Mouse (Mus musculus) forebrain, embryonic 11.5 days (tissue): Measurements from ENCODE around the gene Fndc10. TPM values are rescaled to one million over a fixed set of nuclear protein-coding genes. Genes with fewer than 3 reads are reported as not detected.
"Not testable (repeated sequence)": the region's sequence is repeated elsewhere in the genome, so short reads cannot be mapped to it uniquely, and the experiment has no call there.

Experiments used
- ATAC-seq: fragments of 200-750 bp; cut with Nextera tagmentation; replicated peaks from 2 replicates; pipeline ENCODE4 v1.8.0; 2017; ENCODE audit warnings: moderate TSS enrichment; ENCODE audit not compliant: low FRiP score
- DNase-seq: peaks from one replicate; pipeline ENCODE4 v3.0.0-alpha.2; 2017; ENCODE audit warnings: low spot score
- H3K27ac ChIP-seq: fragments of 300-500 bp; sonication (generic); 2 replicates; pipeline ENCODE4 v1.5.1; 2014; ENCODE audit warnings: low read depth, low read length
- H3K27me3 ChIP-seq: fragments of 300-500 bp; sonication (generic); 2 replicates; pipeline ENCODE4 v1.6.1; 2014; ENCODE audit warnings: mild to moderate bottlenecking, low read length, mixed read lengths; ENCODE audit not compliant: control insufficient read depth, insufficient read depth
- H3K36me3 ChIP-seq: fragments of 300-500 bp; sonication (generic); 2 replicates; pipeline ENCODE4 v1.6.1; 2014; ENCODE audit warnings: mild to moderate bottlenecking, low read length, moderate library complexity, mixed read lengths; ENCODE audit not compliant: control insufficient read depth, insufficient read depth
- H3K4me1 ChIP-seq: fragments of 300-500 bp; sonication (generic); replicated peaks from 2 replicates; pipeline ENCODE4 v1.6.1; 2014; ENCODE audit warnings: low read length, mixed read lengths; ENCODE audit not compliant: control insufficient read depth, insufficient read depth
- H3K4me2 ChIP-seq: fragments of 300-500 bp; sonication (generic); 2 replicates; pipeline ENCODE4 v1.6.1; 2014; ENCODE audit warnings: low read depth, mild to moderate bottlenecking, low read length, moderate library complexity, mixed read lengths; ENCODE audit not compliant: severe bottlenecking
- H3K4me3 ChIP-seq: fragments of 300-500 bp; sonication (generic); 2 replicates; pipeline ENCODE4 v1.5.1; 2014; ENCODE audit warnings: low read depth, low read length
- H3K9ac ChIP-seq: fragments of 300-500 bp; sonication (generic); 2 replicates; pipeline ENCODE4 v1.6.1; 2014; ENCODE audit warnings: low read length
- H3K9me3 ChIP-seq: fragments of 300-500 bp; sonication (generic); 2 replicates; pipeline ENCODE4 v1.6.1; 2016; ENCODE audit warnings: low read length, mixed read lengths; ENCODE audit not compliant: control insufficient read depth
- WGBS: fragments of 180-500 bp; shearing (Covaris S2); extraction: QIAGEN DNeasy Blood & Tissue Kit; methylation state at CpG from one replicate; pipeline ENCODE4 v1.1.7; 2014; 5-methylcytosine and 5-hydroxymethylcytosine counted together
- polyA plus RNA-seq: library from polyadenylated mRNA; unstranded; fragments of >200 nt; fragmentation: Nextera tagmentation; extraction: Ambion mirVana; gene quantifications from 2 replicates; pipeline ENCODE4 v1.2.1, GENCODE M21; 2014

Gene Fndc10
- polyA plus RNA-seq, 1 experiment from 2014 or later, result 2.3 TPM

DNA sequence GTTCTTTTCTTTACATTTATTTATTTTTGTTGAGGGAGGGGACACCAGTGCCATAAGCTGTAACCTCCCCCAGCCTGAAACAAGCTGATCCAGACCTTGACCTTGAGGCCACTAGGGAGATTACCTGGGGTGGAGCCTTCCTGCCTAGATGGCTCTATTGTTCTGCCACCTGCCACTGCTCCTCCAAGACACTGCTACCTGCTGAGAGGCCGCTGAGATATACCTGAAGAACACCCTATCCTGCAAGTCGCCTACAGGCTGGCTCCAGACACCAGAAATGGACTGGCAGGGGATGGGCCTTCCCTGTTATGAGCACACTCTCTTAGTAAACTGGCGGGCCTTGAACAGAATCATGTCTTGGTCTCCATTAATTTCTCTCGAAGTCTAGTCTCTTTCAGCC lies 23.9 kb upstream of the Fndc10 start:
- not testable (repeated sequence) for H3K4me1 ChIP-seq, DNase-seq, H3K9me3 ChIP-seq, H3K27me3 ChIP-seq, H3K27ac ChIP-seq, H3K9ac ChIP-seq, H3K4me2 ChIP-seq, H3K36me3 ChIP-seq, ATAC-seq, H3K4me3 ChIP-seq
- 59% methylated on average over 4 of the region's 4 CpGs for WGBS

DNA sequence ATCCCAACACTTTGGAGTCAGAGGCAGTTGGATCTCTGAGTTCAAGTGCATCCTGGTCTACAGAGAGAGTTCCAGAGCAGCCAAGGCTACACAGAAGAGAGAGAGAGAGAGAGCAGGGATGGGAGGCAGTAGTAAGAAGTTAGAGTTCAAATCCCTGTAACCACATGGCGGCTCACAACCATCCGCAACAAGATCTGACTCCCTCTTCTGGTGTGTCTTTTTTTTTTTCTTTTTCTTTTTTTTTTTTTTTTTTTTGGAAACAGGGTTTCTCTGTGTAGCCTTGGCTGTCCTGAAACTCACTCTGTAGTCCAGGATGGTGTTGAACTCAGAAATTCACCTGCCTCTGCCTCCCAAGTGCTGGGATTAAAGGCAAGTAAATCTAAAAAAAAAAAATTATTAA lies 22.1 kb upstream of the Fndc10 start:
- Histone ChIP-seq H3K9ac (no peak overlapping the region), H3K27ac (no peak overlapping the region), H3K27me3 (no peaks in the 10 kb centered on the region), H3K4me1 (no peaks in the 10 kb centered on the region; the same call in 1 of the 2 replicates), H3K36me3 (no peaks in the 10 kb centered on the region), H3K4me3 (no peak overlapping the region), H3K4me2 (no peak overlapping the region), H3K9me3 (no peaks in the 10 kb centered on the region)
- ATAC-seq (no peak), DNase-seq (no peak)
- WGBS, result 66% methylated on average over 2 of the region's 2 CpGs

DNA sequence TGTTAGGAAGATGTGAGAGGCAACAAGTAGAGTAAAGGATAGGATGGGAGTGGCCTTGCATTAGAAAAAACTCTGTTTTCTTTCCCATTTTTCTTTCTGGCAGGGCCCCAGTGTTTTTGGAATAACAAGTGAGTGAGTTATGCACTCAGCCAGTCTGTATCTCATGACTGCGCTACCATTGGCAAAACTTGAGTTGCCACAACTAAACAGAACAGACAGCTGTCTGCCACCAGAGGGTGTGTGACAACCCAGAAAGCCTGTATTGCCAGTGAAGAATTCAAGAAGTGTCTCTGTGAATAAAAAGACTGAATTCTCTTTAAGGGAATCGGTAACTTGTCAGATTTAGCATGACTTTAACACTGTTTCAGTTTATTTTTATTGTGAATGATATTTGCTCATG lies 18.2 kb upstream of the Fndc10 start:
- no peaks in the 10 kb centered on the region for H3K4me1 ChIP-seq
- no peak for ATAC-seq
- H3K36me3 ChIP-seq, result no peaks in the 10 kb centered on the region
- DNase-seq, result no peak
- H3K4me3 ChIP-seq, result no peak overlapping the region
- no peak overlapping the region for H3K27ac ChIP-seq
- H3K9me3 ChIP-seq, result no peaks in the 10 kb centered on the region
- 85% methylated on average over 2 of the region's 2 CpGs for WGBS
- no peak overlapping the region for H3K4me2 ChIP-seq
- H3K27me3 ChIP-seq, result no peaks in the 10 kb centered on the region
- H3K9ac ChIP-seq, result no peak overlapping the region

DNA sequence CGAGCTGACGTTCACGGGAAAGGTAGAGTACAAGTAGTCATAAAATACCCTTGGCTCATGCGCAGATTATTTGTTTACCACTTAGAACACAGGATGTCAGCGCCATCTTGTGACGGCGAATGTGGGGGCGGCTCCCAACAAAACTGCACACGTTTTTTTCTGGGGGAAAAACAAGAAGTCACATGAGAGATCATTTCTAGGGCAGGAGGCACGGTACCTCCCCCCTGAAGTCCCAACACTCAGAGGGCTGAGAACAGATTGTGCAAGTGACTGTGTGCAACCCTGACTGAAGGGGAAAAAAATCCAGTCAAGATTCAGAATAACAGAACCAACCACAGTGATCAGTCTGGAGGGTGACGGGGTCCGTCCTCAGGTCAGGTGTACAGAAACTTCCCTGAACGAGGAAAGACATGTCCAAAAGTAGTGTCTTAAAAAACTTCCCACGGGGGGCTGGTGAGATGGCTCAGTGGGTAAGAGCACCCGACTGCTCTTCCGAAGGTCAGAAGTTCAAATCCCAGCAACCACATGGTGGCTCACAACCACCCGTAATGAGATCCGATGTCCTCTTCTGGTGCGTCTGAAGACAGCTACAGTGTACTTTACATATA lies 10.4 kb upstream of the Fndc10 start:
- not testable (repeated sequence) for H3K27me3 ChIP-seq, H3K36me3 ChIP-seq, H3K9me3 ChIP-seq, H3K4me2 ChIP-seq, DNase-seq, H3K27ac ChIP-seq, H3K9ac ChIP-seq, ATAC-seq, H3K4me3 ChIP-seq, H3K4me1 ChIP-seq
- 92% methylated on average over 16 of the region's 19 CpGs for WGBS

DNA sequence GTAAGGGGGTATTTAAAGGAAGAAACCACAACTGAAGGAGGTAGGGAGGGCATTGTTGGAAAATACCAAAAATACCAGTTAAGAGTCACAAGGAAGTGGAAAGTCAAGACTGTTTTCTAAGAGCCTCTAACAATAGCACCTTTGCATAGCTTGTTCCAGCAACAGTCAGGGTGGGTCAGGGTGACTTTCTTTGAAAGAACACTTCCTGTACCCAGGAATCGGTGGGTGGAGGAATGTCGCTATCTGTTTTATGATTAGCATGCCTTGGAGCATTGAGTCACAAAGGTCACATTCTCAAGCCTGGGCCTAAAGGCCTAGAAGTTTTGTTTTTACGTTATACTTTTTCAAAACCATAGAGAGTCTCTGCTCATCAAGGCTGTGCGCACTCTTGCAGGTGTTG lies 6.4 kb upstream of the Fndc10 start:
- DNase-seq, H3K4me2 ChIP-seq, H3K9me3 ChIP-seq, H3K27me3 ChIP-seq, H3K36me3 ChIP-seq, H3K4me3 ChIP-seq, ATAC-seq, H3K27ac ChIP-seq, H3K9ac ChIP-seq, H3K4me1 ChIP-seq: not testable (repeated sequence)
- 83% methylated on average over 4 of the region's 4 CpGs for WGBS

DNA sequence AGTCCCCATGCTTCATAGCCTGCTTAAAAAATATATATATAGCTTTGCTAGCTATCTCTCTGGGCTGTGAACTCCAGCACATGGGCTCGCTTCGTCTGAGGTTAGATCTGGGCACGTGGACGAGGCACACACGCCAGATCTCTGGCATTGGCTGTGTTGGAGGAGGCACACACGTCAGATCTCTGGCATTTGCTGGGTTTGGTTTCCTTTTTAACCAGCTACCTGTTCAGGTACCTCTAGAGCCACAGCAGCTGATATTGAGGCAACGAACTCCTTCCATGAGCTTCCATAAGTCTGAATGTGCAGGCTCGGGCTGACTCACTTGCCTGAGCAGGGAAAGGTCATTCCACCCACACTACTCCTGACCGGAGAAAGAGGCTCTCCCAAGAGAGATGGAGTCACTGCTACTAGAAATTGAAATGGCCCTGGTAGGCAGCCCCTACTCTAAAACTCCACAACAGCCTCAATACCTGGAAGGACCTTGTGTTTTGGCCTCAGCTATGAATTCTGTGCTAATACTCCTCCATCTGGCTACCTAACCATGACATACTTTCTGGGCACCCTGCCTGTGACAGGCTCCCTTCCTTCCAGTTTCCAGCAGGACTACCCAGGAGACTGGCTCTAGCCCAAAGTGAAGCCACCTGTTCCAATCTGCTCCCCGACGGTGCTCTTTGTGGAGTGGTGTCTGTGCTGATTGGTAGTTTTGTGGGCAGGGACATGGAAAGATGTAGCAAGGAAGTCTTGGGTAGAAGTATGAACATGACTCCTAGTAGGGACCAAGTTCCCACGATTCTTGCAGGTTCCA lies 3.4 kb upstream of the Fndc10 start:
- Histone ChIP-seq H3K36me3 (no peaks in the 10 kb centered on the region), H3K9ac (no peak overlapping the region), H3K4me1 (0 out of 2 replicates have a peak, but pooled peaks cover 2% of the 10 kb centered on the region), H3K9me3 (no peaks in the 10 kb centered on the region), H3K27ac (no peak overlapping the region), H3K4me3 (no peak overlapping the region), H3K4me2 (no peak overlapping the region), H3K27me3 (peaks cover 6% of the 10 kb centered on the region; the same call in 1 of the 2 replicates)
- DNase-seq (no peak), ATAC-seq (no peak)
- 86% methylated on average over 12 of the region's 12 CpGs for WGBS

DNA sequence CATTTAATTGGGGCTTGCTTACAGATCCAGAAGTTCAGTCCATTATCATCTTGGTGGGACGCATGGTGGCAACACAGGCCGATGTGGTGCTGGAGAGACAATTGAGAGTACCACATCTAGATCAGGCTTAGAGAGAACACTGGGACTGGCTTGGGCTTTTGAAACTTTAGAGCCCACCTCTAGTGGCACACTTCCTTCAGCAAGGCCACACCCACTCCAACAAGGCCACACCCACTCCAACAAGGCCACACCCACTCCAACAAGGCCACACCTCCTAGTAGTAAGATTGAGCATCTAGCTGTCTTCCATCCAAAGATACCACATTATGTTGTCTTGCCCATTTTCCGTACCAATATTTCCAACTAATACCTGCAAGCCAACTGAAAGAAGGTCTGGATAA lies 1.7 kb upstream of the Fndc10 start:
- ATAC-seq (no peak), DNase-seq (no peak)
- Histone ChIP-seq H3K9me3 (no peaks in the 10 kb centered on the region), H3K4me1 (0 out of 2 replicates have a peak, but pooled peaks cover 4% of the 10 kb centered on the region), H3K27ac (no peak overlapping the region), H3K4me2 (no peak overlapping the region), H3K4me3 (no peak overlapping the region), H3K27me3 (peaks cover 7% of the 10 kb centered on the region; the same call in 1 of the 2 replicates), H3K36me3 (no peaks in the 10 kb centered on the region), H3K9ac (no peak overlapping the region)
- WGBS, result 94% methylated on average over 3 of the region's 3 CpGs

DNA sequence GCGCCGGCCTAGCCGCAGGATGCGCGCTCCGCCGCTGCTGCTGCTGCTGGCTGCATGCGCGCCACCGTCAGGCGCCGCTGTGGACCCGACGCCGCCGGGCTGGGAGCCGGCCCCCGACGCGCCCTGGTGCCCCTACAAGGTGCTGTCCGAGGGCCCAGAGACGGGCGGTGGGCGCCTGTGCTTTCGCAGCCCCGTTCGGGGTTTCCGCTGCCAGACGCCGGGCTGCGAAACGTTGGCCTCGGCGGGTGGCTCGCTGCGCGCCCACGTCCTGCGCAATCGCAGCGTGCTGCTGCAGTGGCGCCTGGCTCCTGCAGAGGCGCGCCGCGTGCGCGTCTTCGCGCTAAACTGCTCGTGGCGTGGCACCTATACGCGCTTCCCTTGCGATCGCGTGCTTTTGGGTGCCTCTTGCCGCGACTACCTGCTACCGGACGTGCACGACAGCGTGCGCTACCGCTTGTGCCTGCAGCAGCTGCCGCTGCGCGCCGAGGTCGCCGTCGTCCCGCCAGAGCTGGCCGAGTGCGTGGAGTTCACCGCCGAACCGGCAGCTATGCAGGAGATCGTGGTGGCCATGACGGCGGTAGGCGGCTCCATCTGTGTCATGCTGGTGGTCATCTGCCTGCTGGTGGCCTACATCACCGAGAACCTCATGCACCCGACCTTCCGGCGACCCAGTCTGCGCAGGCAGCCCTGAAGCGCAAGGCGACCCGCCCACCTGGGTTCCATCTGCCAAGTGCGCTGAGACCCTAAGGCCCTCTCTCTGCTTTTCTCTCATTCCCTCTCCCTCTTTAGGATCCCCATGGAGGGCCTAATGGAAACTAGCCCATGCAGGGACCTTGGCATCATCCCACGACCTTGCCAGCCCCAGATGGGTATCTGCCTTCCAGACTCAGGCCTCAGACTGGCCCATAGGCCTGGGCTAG lies 600 bp downstream of the Fndc10 start:
- Histone ChIP-seq H3K4me2 (peak overlapping the region; percentile 63), H3K27ac (no peak overlapping the region), H3K4me3 (peak overlapping the region; percentile 71), H3K36me3 (no peaks in the 10 kb centered on the region), H3K9me3 (no peaks in the 10 kb centered on the region), H3K4me1 (0 out of 2 replicates have a peak, but pooled peaks cover 4% of the 10 kb centered on the region), H3K27me3 (peaks cover 7% of the 10 kb centered on the region; the same call in 1 of the 2 replicates), H3K9ac (peak overlapping the region; percentile 69)
- WGBS, result 1% methylated on average over 87 of the region's 92 CpGs
- DNase-seq (peak; percentile 75), ATAC-seq (peak; percentile 54)
